Mouse (Mus musculus) CH12.LX (cell line): ENCODE results near the gene Aig1.
"Not testable (repeated sequence)": the region's sequence is repeated elsewhere in the genome, so short reads cannot be mapped to it uniquely, and the experiment has no call there.

Experiments
- CTCF ChIP-seq, 2 experiments: IDR thresholded peaks in 1 of 2; conservative IDR thresholded peaks in 1 of 2; 2 replicates each; pipeline ENCODE4 v1.5.1; 2011 to 2012; ENCODE audit warnings: low read depth in 2 of 2, low read length in 2 of 2, improper control_type of control experiment in 1 of 2, inconsistent platforms in 1 of 2, mild to moderate bottlenecking in 1 of 2, moderate library complexity in 1 of 2
- EP300 ChIP-seq: IDR thresholded peaks from 2 replicates; pipeline ENCODE4 v1.6.1; 2011; ENCODE audit warnings: low read length, improper control_type of control experiment
- MAX ChIP-seq: IDR thresholded peaks from 2 replicates; pipeline ENCODE4 v1.6.1; 2011; ENCODE audit warnings: low read length, improper control_type of control experiment
- USF1 ChIP-seq: IDR thresholded peaks from 2 replicates; pipeline ENCODE4 v1.6.1; 2014; ENCODE audit warnings: low read depth, mild to moderate bottlenecking, inconsistent platforms, low read length, improper control_type of control experiment

DNA sequence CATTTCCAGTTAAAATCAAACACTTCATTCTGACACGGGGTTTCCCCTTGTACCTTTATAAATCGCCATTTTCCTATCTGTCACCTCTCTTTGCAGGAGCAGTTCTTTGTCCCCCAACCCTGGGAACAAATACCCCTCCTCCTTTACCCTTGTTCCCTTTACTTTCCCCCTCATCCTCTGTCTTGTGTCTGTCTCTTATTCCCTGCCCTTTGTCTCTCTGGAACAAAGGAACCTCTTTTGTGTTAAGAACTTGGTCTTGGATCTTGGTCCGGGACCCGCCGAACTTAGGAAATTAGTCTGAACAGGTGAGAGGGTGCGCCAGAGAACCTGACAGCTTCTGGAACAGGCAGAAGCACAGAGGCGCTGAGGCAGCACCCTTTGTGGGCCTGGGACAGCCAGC is 24.0 kb upstream of the Aig1 start:
- TF ChIP-seq CTCF (conservative IDR thresholded peaks at IDR 0.05 in 1 of 2, IDR thresholded peaks at IDR 0.05 in 1 of 2; ENCODE audit: low read depth in 2 of 2, low read length in 2 of 2); EP300; MAX; USF1: not testable (repeated sequence)
